Comparison of ENCODE assay signal across 8 mouse cellular contexts in genomic region chr3:59006731-59007441, GRCm38 (mm10). TPM values are rescaled to one million over a fixed set of nuclear protein-coding genes. Genes with fewer than 3 reads are reported as not detected.
DNase-seq lines count a peak whose midpoint lies in the region; ATAC-seq and TF ChIP-seq lines count a peak whose summit lies in the region.

No protein-coding gene starts in this region.

- peaks cover 8% of the 10 kb centered on the region; the same call in 1 of the 2 replicates for H3K4me1 ChIP-seq in hindbrain, embryonic 12.5 days

- H3K4me3 ChIP-seq in hindbrain, embryonic 12.5 days, result peak overlapping the region; percentile 83
- peak overlapping the region; percentile 68 for H3K4me3 ChIP-seq in left cerebral cortex, adult 2 months

- ATAC-seq in hindbrain, embryonic 12.5 days (ENCODE audit: low FRiP score), result peak; percentile 87

- H3K36me3 ChIP-seq in hindbrain, embryonic 12.5 days, result no peaks in the 10 kb centered on the region

- intact Hi-C loops in left cerebral cortex, adult 2 months (cut with DNase I), result loop anchor here (1.0 to 5.0 kb wide), 4 partner anchors 52 to 430 kb away; partner anchors contain the start of genes Selenot and Siah2

- peaks cover 10% of the 10 kb centered on the region for H3K27me3 ChIP-seq in hindbrain, embryonic 12.5 days

- no peaks in the 10 kb centered on the region for H3K9me3 ChIP-seq in hindbrain, embryonic 12.5 days (replicated peaks)

- TF ChIP-seq CTCF in left cerebral cortex, adult 2 months (IDR thresholded peaks at IDR 0.05), result peak; percentile 50

- peak overlapping the region; percentile 85 for H3K9ac ChIP-seq in hindbrain, embryonic 12.5 days

- peak overlapping the region; percentile 97 for H3K27ac ChIP-seq in hindbrain, embryonic 12.5 days
- peak overlapping the region; percentile 80 for H3K27ac ChIP-seq in left cerebral cortex, adult 2 months

- under 1% methylated on average over 75 of the region's 77 CpGs for WGBS in hindbrain, embryonic 12.5 days

- peak; percentile 77 for DNase-seq in R1 (ENCODE audit: low read depth, low spot score)
- DNase-seq in cerebellum, adult 9-11 months, result peak; percentile 79
- DNase-seq in frontal cortex, adult 2 months (ENCODE audit: extremely low spot score in 1 of 2, low spot score in 1 of 2), result peak; percentile 58 to 83
- peak; percentile 82 for DNase-seq in left cerebral cortex, adult 2 months (ENCODE audit: extremely low spot score in 1 of 2, low spot score in 2 of 2)
- peak; percentile 63 for DNase-seq in lung, postnatal 14 days
- DNase-seq in right cerebral cortex, adult 18-20 months, result peak; percentile 88
- peak; percentile 60 for DNase-seq in urinary bladder, postnatal 25 days (ENCODE audit: low spot score)

- H3K4me2 ChIP-seq in hindbrain, embryonic 12.5 days (replicated peaks), result peak overlapping the region; percentile 92

RNA-seq across cellular contexts. Expression of gene Med12l, which starts 1.3 kb away (rescaled TPM):
- 10.2 and 11.5 TPM in 2 replicates for polyA plus RNA-seq in frontal cortex, adult 2 months (2012; rRNA removed)
- polyA plus RNA-seq in hindbrain, embryonic 12.5 days (2016; fragmentation: Nextera tagmentation; extraction: Ambion mirVana), result 4.8 and 4.9 TPM in 2 replicates
- total RNA-seq in left cerebral cortex, adult 2 months (2021), result 10 to 100 TPM; 46.5 to 52.0 TPM

Comparison
In these comparisons a context has a peak if more than half of its experiments do, and no peak if none do; other contexts are left out.
1. Peak in every context shown above with its lines: DNase-seq, ATAC-seq, H3K4me3 ChIP-seq and H3K27ac ChIP-seq.